Mouse (Mus musculus): ENCODE data around the gene Ramp3.
A peak's percentile ranks its signal among the peaks of the same experiment; 100 is the strongest.

The Ramp3 gene

GRCm38 (mm10) chr11:6670826-6671225, 12.5 kb downstream of the Ramp3 start:
- DNase-seq (ENCODE audit: low spot score in 2 of 2), result no peak

DNA sequence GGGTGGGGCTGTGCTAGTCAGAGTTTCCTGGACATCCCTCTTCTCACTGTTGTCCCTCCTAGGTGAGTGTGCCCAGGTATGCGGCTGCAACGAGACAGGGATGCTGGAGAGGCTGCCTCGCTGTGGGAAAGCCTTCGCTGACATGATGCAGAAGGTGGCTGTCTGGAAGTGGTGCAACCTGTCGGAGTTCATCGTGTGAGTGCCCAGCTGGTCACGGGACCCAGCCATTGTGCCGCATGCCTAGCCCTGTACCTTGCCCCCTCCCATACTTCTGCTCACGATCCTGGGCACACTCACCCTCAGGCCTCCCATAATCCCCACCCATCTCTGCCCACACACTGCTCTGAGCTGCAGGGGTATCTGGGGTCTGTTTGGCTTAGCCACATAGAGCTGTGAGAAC, 16.4 kb downstream of the Ramp3 start:
- no peak for DNase-seq (ENCODE audit: low spot score in 2 of 2)

GRCm38 (mm10) chr11:6675402-6675801, 17.1 kb downstream of the Ramp3 start:
- no peak for DNase-seq (ENCODE audit: low spot score in 2 of 2)

DNA sequence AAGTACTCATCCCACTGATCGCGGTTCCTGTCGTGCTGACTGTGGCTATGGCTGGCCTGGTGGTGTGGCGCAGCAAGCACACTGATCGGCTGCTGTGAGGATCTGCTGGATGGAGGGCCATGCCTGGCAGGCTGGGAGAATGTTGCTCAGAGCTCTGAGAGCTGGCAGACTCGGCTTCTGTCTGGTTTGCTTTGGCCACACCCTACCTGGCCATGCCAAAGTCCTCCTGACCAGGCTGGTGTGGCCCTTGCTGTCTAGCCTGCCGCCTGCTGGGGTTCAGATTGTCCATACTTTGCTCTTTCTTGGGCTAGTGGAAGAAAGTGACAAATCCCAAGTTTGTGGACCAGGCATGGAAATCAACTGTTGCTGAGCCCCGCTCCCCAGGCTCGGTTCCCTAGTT, 18.3 kb downstream of the Ramp3 start:
- no peak for DNase-seq (ENCODE audit: low spot score in 2 of 2)

GRCm38 (mm10) chr11:6677530-6677929, 19.2 kb downstream of the Ramp3 start:
- no peak for DNase-seq (ENCODE audit: low spot score in 2 of 2)

DNA sequence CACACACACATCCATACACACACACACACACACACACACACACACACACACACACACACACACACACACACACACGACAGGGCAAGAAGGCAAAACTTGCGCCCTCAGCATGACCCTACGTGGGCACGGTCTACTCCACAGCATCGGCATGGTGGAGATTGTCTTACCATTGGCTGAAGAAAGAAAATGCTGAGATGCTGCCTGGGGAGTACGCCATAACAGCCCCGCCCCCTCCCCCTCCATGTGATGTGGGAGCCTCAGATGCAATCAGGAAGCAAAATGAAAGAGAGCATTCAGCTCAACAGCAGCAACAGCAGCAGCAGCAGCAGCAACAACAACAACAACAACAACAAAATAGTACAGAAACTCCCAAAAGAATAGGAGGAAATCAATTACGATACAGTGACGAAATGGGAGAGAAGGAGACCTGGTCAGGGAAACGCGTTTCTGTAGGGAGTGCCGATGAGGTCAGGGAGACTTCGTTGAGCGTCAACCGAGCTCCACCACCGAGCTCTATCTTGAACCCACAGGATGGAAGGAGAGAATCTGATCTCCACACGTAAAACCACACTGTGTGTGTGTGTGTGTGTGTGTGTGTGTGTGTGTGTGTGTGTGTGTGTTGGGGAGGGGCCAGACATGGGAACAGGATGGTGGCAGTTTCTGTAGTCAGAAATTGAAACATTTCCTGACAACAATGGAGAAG, 21.5 kb downstream of the Ramp3 start:
- no peak for DNase-seq (ENCODE audit: low spot score in 2 of 2)

GRCm38 (mm10) chr11:6680397-6680818, 22.1 kb downstream of the Ramp3 start:
- peak; percentile 12 to 20 for DNase-seq (ENCODE audit: low spot score in 2 of 2)

DNA sequence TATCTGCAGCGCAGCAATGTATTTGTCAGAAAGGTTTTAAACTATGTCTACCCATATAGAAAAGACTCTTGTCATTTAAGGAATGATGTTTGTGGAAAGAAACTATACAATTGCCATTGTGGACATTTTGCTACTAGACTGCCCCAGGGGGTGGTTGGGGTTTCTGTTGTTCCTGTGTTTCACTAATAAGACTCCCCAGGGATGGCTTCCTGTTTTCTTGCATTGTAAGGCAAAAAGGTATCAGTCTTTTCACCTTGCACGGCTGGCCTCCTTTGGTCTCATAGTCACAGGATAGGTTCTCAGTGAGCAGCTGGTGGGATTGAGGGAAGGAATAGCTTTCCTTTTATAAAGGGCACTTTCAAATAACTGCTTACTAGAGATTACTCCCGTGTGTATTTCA, 26.4 kb downstream of the Ramp3 start:
- DNase-seq (ENCODE audit: low spot score in 2 of 2), result no peak

GRCm38 (mm10) chr11:6688888-6689287, 30.6 kb downstream of the Ramp3 start:
- DNase-seq (ENCODE audit: low spot score in 2 of 2), result no peak

DNA sequence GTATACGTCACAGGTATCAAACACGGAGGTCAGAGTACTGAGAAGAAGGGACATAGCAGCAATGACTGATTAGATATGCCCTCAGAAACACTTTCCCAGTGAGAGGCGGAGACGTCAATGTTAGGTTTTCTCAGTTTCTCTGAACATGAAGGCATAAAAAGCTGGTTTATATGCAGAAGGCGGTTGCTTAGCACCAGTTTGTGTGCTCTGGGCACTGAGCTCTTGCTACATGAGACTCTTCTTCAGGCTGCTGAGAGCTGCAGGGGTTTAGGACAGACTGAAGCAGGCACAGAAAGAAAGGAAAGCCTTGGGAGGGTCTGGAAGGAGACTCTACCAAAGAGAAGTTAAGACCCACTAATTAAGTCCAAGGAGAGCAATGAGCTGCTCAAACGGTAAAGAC, 34.0 kb downstream of the Ramp3 start:
- no peak for DNase-seq (ENCODE audit: low spot score in 2 of 2)

DNA sequence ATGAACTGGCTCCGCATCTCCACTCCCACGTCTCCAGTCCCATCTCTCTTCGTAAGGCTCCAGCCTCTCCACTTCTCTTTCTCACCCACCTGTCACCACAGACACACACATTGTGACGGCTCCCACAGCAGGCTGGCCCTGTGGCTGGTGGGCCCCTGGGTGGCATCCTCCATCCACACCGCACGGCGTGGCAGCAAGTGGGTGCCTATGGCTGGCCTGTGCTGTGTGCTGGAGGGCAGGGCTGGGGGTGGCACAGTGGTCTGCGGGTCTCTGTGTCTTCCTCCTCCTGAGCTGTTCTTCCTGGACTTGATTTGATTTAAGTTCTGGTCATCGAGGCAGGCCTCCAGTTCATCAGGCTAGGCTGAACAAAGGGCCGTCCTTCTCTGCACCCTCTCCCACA, 35.8 kb downstream of the Ramp3 start:
- no peak for DNase-seq (ENCODE audit: low spot score in 2 of 2)

- no peak for DNase-seq (ENCODE audit: low spot score in 2 of 2)
These were observed 36.9 kb downstream of the Ramp3 start for GRCm38 (mm10) chr11:6695176-6695575.

DNA sequence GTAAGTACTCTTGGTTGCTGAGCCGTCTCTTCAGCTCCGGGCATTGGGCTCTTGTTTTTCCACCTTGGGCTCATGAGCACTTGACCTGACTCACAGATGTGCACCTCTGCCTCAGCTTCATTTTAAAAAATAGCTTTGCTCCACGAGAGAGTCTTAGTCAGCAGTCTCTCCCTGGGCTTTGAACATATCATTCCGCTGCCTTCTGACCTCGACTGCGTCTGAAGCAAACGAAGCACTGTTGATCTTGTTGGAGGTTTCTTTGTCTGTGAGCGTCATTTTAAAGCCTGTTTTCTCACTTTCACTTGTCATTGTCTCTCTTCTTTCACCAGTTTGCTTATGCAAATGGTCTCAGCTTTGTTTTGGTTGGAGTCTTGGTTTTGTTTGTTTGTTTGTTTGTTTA, 38.2 kb downstream of the Ramp3 start:
- no peak for DNase-seq (ENCODE audit: low spot score in 2 of 2)

DNA sequence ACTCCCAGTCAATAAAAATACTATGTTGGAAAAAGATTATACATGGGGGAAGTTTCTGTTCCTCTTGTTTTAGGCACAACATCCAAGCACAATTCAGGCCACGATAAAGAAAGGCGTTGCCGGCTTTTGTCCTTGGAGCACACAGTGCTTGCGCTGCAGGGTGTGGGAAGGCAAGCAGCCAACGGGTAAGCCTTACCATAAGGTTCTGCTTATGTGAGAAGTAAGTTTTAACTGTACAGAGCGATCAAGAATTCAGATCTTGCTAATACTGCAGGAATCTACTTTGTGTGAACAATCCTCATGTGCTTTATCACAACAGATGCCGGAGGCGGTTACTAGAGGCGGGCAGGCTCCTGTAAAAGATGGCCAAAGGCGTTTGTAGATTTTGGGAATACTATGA, 39.4 kb downstream of the Ramp3 start:
- DNase-seq (ENCODE audit: low spot score in 2 of 2), result no peak

DNA sequence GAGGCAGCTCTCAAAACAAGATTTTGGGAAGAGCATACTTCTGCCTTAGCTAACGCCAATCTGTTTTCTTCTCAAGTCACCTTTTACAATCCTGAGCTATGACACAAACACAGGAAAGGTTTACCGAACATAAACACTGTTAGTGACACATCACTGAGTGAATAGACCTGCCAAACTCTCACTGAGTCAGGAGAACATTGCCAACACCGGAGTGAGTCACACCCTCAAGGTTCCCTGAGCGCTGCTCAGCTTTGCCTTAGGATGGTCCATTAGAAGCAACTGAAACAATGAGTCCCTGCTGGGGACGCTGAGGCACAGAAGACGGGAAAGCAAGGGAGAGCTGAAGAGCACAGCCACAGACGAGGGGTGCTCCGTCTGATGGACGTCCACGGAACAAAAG, 40.0 kb downstream of the Ramp3 start:
- DNase-seq (ENCODE audit: low spot score in 2 of 2), result no peak

DNA sequence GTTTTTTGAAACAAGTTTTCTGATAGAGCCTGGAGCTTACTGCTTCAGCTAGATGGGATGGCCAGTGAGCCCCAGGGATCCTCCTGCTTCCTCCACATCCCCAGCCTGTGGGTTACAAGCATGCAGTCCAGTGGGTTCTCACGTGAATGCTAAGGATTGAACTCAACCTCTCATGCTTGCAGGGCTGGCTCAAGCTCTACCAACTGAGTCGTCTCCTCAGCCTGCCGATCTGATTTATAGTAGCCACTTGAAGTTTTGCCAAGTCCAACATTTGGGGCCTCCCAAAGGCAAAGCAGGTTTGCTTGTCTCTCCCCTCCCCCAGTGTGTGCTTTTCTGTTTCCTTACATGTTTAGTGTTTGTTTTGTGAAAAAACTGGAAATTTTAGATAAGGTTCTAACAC, 43.9 kb downstream of the Ramp3 start:
- peak in 1 of 2 experiments; percentile 15 for DNase-seq (ENCODE audit: low spot score in 2 of 2)

GRCm38 (mm10) chr11:6704851-6705250, 46.5 kb downstream of the Ramp3 start:
- DNase-seq (ENCODE audit: low spot score in 2 of 2), result no peak

GRCm38 (mm10) chr11:6705516-6705915, 47.2 kb downstream of the Ramp3 start:
- DNase-seq (ENCODE audit: low spot score in 2 of 2), result no peak

DNA sequence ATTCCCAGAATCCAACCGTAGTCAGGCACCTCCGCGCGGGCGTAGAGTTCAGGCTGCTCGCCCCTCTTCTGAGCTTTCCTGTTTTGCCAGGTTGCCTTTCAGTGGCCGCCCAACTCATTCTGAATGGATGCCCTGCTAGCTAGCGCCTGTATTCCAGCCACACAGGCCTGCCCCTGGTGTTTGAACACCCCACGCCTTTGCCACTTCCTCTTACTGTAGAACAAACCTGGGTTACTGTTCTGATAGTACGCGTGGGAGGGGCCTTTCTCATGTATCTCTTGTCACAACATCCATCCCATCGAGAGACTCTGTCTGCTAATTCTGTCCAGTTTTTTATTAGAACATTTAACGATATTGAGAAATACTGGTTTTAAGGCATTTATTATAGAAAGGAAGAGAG, 48.5 kb downstream of the Ramp3 start:
- no peak for DNase-seq (ENCODE audit: low spot score in 2 of 2)

DNA sequence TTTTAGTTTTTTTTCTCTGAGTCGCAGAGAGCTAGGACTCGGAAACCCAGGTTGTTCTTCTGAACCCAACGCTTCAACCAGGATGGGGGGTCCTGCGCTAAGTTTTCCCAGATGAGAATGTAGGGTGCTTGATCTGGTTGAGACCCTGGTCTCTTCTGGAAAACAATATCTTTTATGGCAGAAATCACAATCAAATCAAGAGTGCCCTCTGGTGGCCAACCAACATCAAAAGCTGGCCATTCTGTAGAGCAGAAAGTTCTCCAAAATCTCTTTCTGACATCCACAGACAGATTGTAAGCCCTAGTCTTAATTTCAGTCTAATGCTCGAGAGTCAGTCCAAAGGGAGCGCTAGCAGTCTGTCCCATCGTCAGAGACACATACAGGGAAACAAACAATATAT, 50.1 kb downstream of the Ramp3 start:
- no peak for DNase-seq (ENCODE audit: low spot score in 2 of 2)

- no peak for DNase-seq (ENCODE audit: low spot score in 2 of 2)
These were observed 52.1 kb downstream of the Ramp3 start for GRCm38 (mm10) chr11:6710409-6710808.

DNA sequence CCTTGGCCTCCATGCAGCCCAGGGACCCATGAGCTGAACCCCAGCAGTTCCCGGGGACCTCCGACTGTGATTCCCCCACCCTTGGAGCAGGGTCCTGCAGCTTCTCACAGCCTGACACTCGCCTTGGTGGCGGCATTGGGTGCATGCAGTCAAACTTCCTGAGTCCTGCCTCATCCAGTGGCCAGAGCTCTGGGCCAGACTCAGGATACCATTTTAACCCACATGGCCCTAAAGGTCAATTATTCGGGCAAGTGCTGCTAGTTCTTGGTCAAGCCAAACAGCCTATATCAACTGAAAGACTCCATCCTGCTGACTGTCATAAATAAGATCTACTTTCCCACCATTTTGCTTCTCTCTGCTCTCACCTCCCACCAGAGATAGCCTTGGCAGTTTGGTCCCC, 62.4 kb downstream of the Ramp3 start:
- DNase-seq (ENCODE audit: low spot score in 2 of 2), result no peak

DNA sequence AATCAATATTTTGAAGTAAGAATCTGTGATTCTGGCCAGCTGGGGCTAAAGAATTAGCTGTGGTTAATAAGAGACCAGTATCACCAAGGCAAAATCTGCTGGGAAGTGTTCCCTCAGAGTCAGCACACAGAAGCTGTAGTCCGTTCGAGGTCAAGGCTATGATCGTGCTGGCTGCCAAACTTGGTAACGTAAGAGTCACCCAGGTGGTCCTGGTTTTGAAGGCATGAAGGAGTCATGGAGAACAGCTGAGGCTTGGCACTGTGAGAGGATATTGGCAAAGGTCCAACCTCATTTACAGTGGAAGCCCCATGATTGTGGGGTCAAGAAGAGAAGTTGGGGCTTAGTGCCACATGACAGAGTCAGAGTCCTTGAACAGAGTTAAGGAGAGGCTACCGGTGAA, 68.6 kb downstream of the Ramp3 start:
- no peak for DNase-seq (ENCODE audit: low spot score in 2 of 2)
